Comparison of ENCODE assay signal across 11 mouse cellular contexts in the genomic region with DNA sequence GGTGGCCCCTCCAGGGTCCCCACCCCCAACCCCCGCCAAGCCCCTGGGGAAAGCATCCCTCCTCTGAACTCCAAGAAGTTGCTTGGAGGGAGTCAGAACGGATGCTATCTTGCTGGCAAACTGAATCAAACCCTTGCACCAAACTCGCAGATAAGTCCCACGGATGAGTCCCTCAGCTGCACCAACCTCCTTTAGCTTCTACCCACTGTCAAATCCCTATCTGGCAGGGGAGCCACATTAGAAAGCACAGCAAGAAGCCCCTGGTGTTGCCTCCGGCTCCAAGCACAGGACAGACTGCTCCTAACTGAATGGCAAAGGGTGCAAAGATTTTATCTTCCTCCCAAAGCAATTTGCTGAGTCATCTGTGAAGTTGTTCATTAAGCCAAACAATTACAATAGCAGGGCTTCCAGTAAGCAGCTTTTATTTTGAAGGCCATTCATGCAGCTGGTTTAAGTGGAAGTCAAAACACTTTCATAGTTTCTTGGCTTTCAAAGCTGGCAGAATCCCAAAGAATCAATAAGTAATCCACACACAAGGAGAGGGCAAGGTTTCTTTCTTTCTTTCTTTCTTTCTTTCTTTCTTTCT. TPM values are rescaled to one million over a fixed set of nuclear protein-coding genes. Genes with fewer than 3 reads are reported as not detected.
DNase-seq lines count a peak whose midpoint lies in the region; ATAC-seq and TF ChIP-seq lines count a peak whose summit lies in the region.
"Had no signal": no experiment of that assay in that cellular context is flagged by ENCODE, and none has a peak within 500 bp of the region (broad histone marks: within the 10 kb centered on the region; RNA-seq: fewer than 3 reads in every experiment).

No protein-coding gene starts in this region.

- no peak for TF ChIP-seq EP300 in liver, postnatal 0 days (IDR thresholded peaks at IDR 0.05; ENCODE audit: low read depth)

- no peak for TF ChIP-seq CTCF in liver, adult 2 months (IDR thresholded peaks at IDR 0.05; ENCODE audit: low read depth, low read length)
- TF ChIP-seq CTCF in liver, postnatal 0 days (IDR thresholded peaks at IDR 0.05; ENCODE audit: low read depth) = no peak

- H3K36me3 ChIP-seq in embryonic facial prominence, embryonic 13.5 days = no peaks in the 10 kb centered on the region
- no peaks in the 10 kb centered on the region for H3K36me3 ChIP-seq in embryonic facial prominence, embryonic 10.5 days (replicated peaks)
- no peaks in the 10 kb centered on the region for H3K36me3 ChIP-seq in liver, adult 2 months (ENCODE audit: control insufficient read depth, insufficient read depth, low read length)
- no peaks in the 10 kb centered on the region for H3K36me3 ChIP-seq in liver, postnatal 0 days (replicated peaks; ENCODE audit: insufficient read depth, low read length)

- no peak for DNase-seq in embryonic facial prominence, embryonic 10.5 days (ENCODE audit: low spot score)
- peak; percentile 33 for DNase-seq in liver, adult 2 months (ENCODE audit: extremely low read depth, low read depth, low spot score)
- no peak for DNase-seq in liver, postnatal 0 days
- DNase-seq in lung, postnatal 10 days = peak; percentile 28
- no peak for DNase-seq in layer of hippocampus, adult 8-10 months (ENCODE audit: low spot score in 2 of 2)
- no peak for DNase-seq in urinary bladder, adult 2 months (ENCODE audit: low spot score)
- DNase-seq: B cell, adult 2 months; liver had no signal

- H3K9ac ChIP-seq in embryonic facial prominence, embryonic 13.5 days = no peak overlapping the region
- H3K9ac ChIP-seq in liver, adult 2 months (ENCODE audit: low read depth, low read length) = no peak overlapping the region
- H3K9ac ChIP-seq in liver, postnatal 0 days (replicated peaks) = no peak overlapping the region

- H3K27ac ChIP-seq in embryonic facial prominence, embryonic 13.5 days = 0 out of 2 replicates have a peak overlapping the region, but pooled peaks have one; percentile 22
- H3K27ac ChIP-seq in embryonic facial prominence, embryonic 10.5 days (replicated peaks) = no peak overlapping the region
- H3K27ac ChIP-seq in liver, adult 2 months (replicated peaks; ENCODE audit: insufficient read depth, low read depth, low read length) = no peak overlapping the region
- no peak overlapping the region for H3K27ac ChIP-seq in liver, postnatal 0 days (ENCODE audit: low read depth)

- H3K4me1 ChIP-seq in embryonic facial prominence, embryonic 13.5 days = peaks cover 34% of the 10 kb centered on the region
- peaks cover 35% of the 10 kb centered on the region for H3K4me1 ChIP-seq in embryonic facial prominence, embryonic 10.5 days
- H3K4me1 ChIP-seq in liver, adult 2 months (ENCODE audit: control insufficient read depth, insufficient read depth, low read length) = peaks cover 7% of the 10 kb centered on the region
- H3K4me1 ChIP-seq in liver, postnatal 0 days (ENCODE audit: insufficient read depth) = peaks cover 9% of the 10 kb centered on the region; the same call in 1 of the 2 replicates

- peaks cover 30% of the 10 kb centered on the region for H3K27me3 ChIP-seq in embryonic facial prominence, embryonic 13.5 days
- peaks cover 39% of the 10 kb centered on the region for H3K27me3 ChIP-seq in embryonic facial prominence, embryonic 10.5 days (replicated peaks; ENCODE audit: low read depth, poor library complexity, severe bottlenecking)
- H3K27me3 ChIP-seq in liver, adult 2 months (ENCODE audit: control insufficient read depth, insufficient read depth, low read length) = no peaks in the 10 kb centered on the region
- H3K27me3 ChIP-seq in liver, postnatal 0 days (ENCODE audit: insufficient read depth, low read length) = peaks cover 6% of the 10 kb centered on the region

- no peak overlapping the region for H3K4me2 ChIP-seq in embryonic facial prominence, embryonic 13.5 days
- no peak overlapping the region for H3K4me2 ChIP-seq in liver, postnatal 0 days (ENCODE audit: low read depth, low read length)

- H3K9me3 ChIP-seq in embryonic facial prominence, embryonic 13.5 days = no peaks in the 10 kb centered on the region
- H3K9me3 ChIP-seq in embryonic facial prominence, embryonic 10.5 days = no peaks in the 10 kb centered on the region
- no peaks in the 10 kb centered on the region for H3K9me3 ChIP-seq in liver, postnatal 0 days (ENCODE audit: low read length)

- WGBS in embryonic facial prominence, embryonic 13.5 days = 27% methylated on average over 5 of the region's 5 CpGs
- 30% methylated on average over 5 of the region's 5 CpGs for WGBS in embryonic facial prominence, embryonic 10.5 days
- WGBS in liver, adult 2 months = 67% methylated on average over 5 of the region's 5 CpGs
- 34% methylated on average over 5 of the region's 5 CpGs for WGBS in liver, postnatal 0 days (ENCODE audit: insufficient replicate concordance)

- ATAC-seq in embryonic facial prominence, embryonic 13.5 days (ENCODE audit: insufficient number of reproducible peaks, insufficient read depth, low FRiP score, low TSS enrichment, low read depth) = no peak
- no peak for ATAC-seq in liver, postnatal 0 days
- peak; percentile 27 for ATAC-seq in common myeloid progenitor, adult 5-6 weeks (replicated peaks; ENCODE audit: low read depth, poor library complexity, severe bottlenecking)
- ATAC-seq: inflammation-experienced regulatory T-cells, adult 6 months had no signal

- no peaks in the 10 kb centered on the region for H3K79me2 ChIP-seq in liver, adult 2 months (ENCODE audit: control insufficient read depth, insufficient read depth, low read length)

- H3K4me3 ChIP-seq in embryonic facial prominence, embryonic 13.5 days = no peak overlapping the region
- H3K4me3 ChIP-seq in embryonic facial prominence, embryonic 10.5 days = no peak overlapping the region
- H3K4me3 ChIP-seq in liver, adult 2 months (ENCODE audit: insufficient read depth, low read depth, low read length) = no peak overlapping the region
- no peak overlapping the region for H3K4me3 ChIP-seq in liver, postnatal 0 days (ENCODE audit: low read depth, low read length)

- no peak for TF ChIP-seq POLR2A in liver, adult 2 months (IDR thresholded peaks at IDR 0.05; ENCODE audit: extremely low read depth, insufficient read depth, low read length)

RNA-seq across cellular contexts. Expression of gene Cxcl5, which starts 1.0 kb away (rescaled TPM):
- polyA plus RNA-seq in embryonic facial prominence, embryonic 13.5 days (2015; fragmentation: Nextera tagmentation; extraction: Ambion mirVana) = 1.7 and 3.1 TPM in 2 replicates
- 0.30 and 0.37 TPM in 2 replicates for polyA plus RNA-seq in embryonic facial prominence, embryonic 10.5 days (2016; fragmentation: Nextera tagmentation; extraction: Ambion mirVana)
- 0.09 TPM in 1 of 2 replicates, not detected in the other for total RNA-seq in liver, adult 2 months (2014; rRNA removed)
- 0.05 and 0.06 TPM in 2 replicates for polyA plus RNA-seq in liver, adult 2 months (2012; rRNA removed)
- 1.7 and 1.9 TPM in 2 replicates for polyA plus RNA-seq in liver, postnatal 0 days (2015; fragmentation: Nextera tagmentation; extraction: Ambion mirVana)
- total RNA-seq in common myeloid progenitor, adult 5-6 weeks (2017) = not detected in 2 replicates
- total RNA-seq in layer of hippocampus, adult 8-10 months (2022) = 1 to 10 TPM in 2 of 4 experiments, under 1 TPM in 2; 0.39 to 4.6 (median 2.1) TPM
- 0.04 and 0.10 TPM in 2 replicates for polyA plus RNA-seq in urinary bladder, adult 2 months (2012; rRNA removed)
- polyA plus RNA-seq: inflammation-experienced regulatory T-cells, adult 6 months had no signal

RNA-seq across cellular contexts. Expression of gene Ppbp, which starts 10.2 kb away (rescaled TPM):
- polyA plus RNA-seq in embryonic facial prominence, embryonic 13.5 days (2015; fragmentation: Nextera tagmentation; extraction: Ambion mirVana) = 8.0 and 10.0 TPM in 2 replicates
- 4.7 and 9.6 TPM in 2 replicates for polyA plus RNA-seq in embryonic facial prominence, embryonic 10.5 days (2016; fragmentation: Nextera tagmentation; extraction: Ambion mirVana)
- total RNA-seq in liver, adult 2 months (2014; rRNA removed) = 0.65 and 1.1 TPM in 2 replicates
- polyA plus RNA-seq in liver, adult 2 months (2012; rRNA removed) = 1.5 TPM in 1 of 2 replicates, not detected in the other
- polyA plus RNA-seq in liver, postnatal 0 days (2015; fragmentation: Nextera tagmentation; extraction: Ambion mirVana) = 257 and 263 TPM in 2 replicates
- 0.82 and 1.5 TPM in 2 replicates for total RNA-seq in common myeloid progenitor, adult 5-6 weeks (2017)
- 1 to 10 TPM in 1 of 4 experiments, under 1 TPM in 2, not detected in 1; 0.32 to 1.6 (median 0.47) TPM for total RNA-seq in layer of hippocampus, adult 8-10 months (2022)
- 0.22 and 0.29 TPM in 2 replicates for polyA plus RNA-seq in urinary bladder, adult 2 months (2012; rRNA removed)

RNA-seq across cellular contexts. Expression of gene Pf4, which starts 14.1 kb away (rescaled TPM):
- 62.7 and 65.2 TPM in 2 replicates for polyA plus RNA-seq in embryonic facial prominence, embryonic 13.5 days (2015; fragmentation: Nextera tagmentation; extraction: Ambion mirVana)
- 34.2 and 55.7 TPM in 2 replicates for polyA plus RNA-seq in embryonic facial prominence, embryonic 10.5 days (2016; fragmentation: Nextera tagmentation; extraction: Ambion mirVana)
- 1.4 and 2.2 TPM in 2 replicates for total RNA-seq in liver, adult 2 months (2014; rRNA removed)
- polyA plus RNA-seq in liver, adult 2 months (2012; rRNA removed) = 1.1 and 3.0 TPM in 2 replicates
- 704 and 712 TPM in 2 replicates for polyA plus RNA-seq in liver, postnatal 0 days (2015; fragmentation: Nextera tagmentation; extraction: Ambion mirVana)
- 138 and 211 TPM in 2 replicates for total RNA-seq in common myeloid progenitor, adult 5-6 weeks (2017)
- total RNA-seq in layer of hippocampus, adult 8-10 months (2022) = 1 to 10 TPM; 2.8 to 3.1 (median 2.9) TPM
- polyA plus RNA-seq in urinary bladder, adult 2 months (2012; rRNA removed) = 71.0 and 121 TPM in 2 replicates
- polyA plus RNA-seq: inflammation-experienced regulatory T-cells, adult 6 months had no signal

RNA-seq across cellular contexts. Expression of gene Cxcl3, which starts 27.8 kb away (rescaled TPM):
- polyA plus RNA-seq in embryonic facial prominence, embryonic 13.5 days (2015; fragmentation: Nextera tagmentation; extraction: Ambion mirVana) = 0.41 TPM in 1 of 2 replicates, not detected in the other
- 0.15 TPM in 1 of 2 replicates, not detected in the other for polyA plus RNA-seq in embryonic facial prominence, embryonic 10.5 days (2016; fragmentation: Nextera tagmentation; extraction: Ambion mirVana)
- total RNA-seq in liver, adult 2 months (2014; rRNA removed) = not detected in 2 replicates
- not detected in 2 replicates for polyA plus RNA-seq in liver, adult 2 months (2012; rRNA removed)
- polyA plus RNA-seq in liver, postnatal 0 days (2015; fragmentation: Nextera tagmentation; extraction: Ambion mirVana) = not detected in 2 replicates
- 0.05 TPM in 1 of 2 replicates, not detected in the other for total RNA-seq in common myeloid progenitor, adult 5-6 weeks (2017)
- not detected for total RNA-seq in layer of hippocampus, adult 8-10 months (2022)
- 0.06 TPM in 1 of 2 replicates, not detected in the other for polyA plus RNA-seq in urinary bladder, adult 2 months (2012; rRNA removed)

RNA-seq across cellular contexts. Expression of gene Cxcl15, which starts 36.2 kb away (rescaled TPM):
- 0.13 TPM in 1 of 2 replicates, not detected in the other for polyA plus RNA-seq in embryonic facial prominence, embryonic 13.5 days (2015; fragmentation: Nextera tagmentation; extraction: Ambion mirVana)
- polyA plus RNA-seq in embryonic facial prominence, embryonic 10.5 days (2016; fragmentation: Nextera tagmentation; extraction: Ambion mirVana) = not detected in 2 replicates
- total RNA-seq in liver, adult 2 months (2014; rRNA removed) = not detected in 2 replicates
- polyA plus RNA-seq in liver, adult 2 months (2012; rRNA removed) = not detected in 2 replicates
- 0.08 TPM in 1 of 2 replicates, not detected in the other for polyA plus RNA-seq in liver, postnatal 0 days (2015; fragmentation: Nextera tagmentation; extraction: Ambion mirVana)
- total RNA-seq in common myeloid progenitor, adult 5-6 weeks (2017) = not detected in 2 replicates
- total RNA-seq in layer of hippocampus, adult 8-10 months (2022) = not detected
- 0.16 and 0.21 TPM in 2 replicates for polyA plus RNA-seq in urinary bladder, adult 2 months (2012; rRNA removed)
- polyA plus RNA-seq: inflammation-experienced regulatory T-cells, adult 6 months had no signal

Comparison
In these comparisons a context has a peak if more than half of its experiments do, and no peak if none do; other contexts are left out.
1. DNase-seq: peak in liver, adult 2 months (single experiment) and lung, postnatal 10 days (single experiment); none in embryonic facial prominence, embryonic 10.5 days (single experiment), liver, postnatal 0 days (single experiment), layer of hippocampus, adult 8-10 months (0 of 2) and urinary bladder, adult 2 months (single experiment).
2. RNA of gene Ppbp, which starts 10.2 kb away (polyA plus RNA-seq): 257 to 263 TPM in liver, postnatal 0 days; 4.7 to 9.6 TPM in embryonic facial prominence, embryonic 10.5 days, 8.0 to 10.0 TPM in embryonic facial prominence, embryonic 13.5 days, 1.5 TPM in liver, adult 2 months and 0.22 to 0.29 TPM in urinary bladder, adult 2 months; every median in the first group is over 10 times any median in the second.